Mouse (Mus musculus): Measurements from ENCODE around the gene Kif21b. TPM values are rescaled to one million over a fixed set of nuclear protein-coding genes. Genes with fewer than 3 reads are reported as not detected.

Gene Kif21b
- 0.50 TPM for polyA plus RNA-seq (2014; fragmentation: Illumina TruSeq; extraction: RNeasy Lipid Tissue Mini Kit (QIAGEN cat#74804); ENCODE audit: low read depth, low replicate concordance)

DNA sequence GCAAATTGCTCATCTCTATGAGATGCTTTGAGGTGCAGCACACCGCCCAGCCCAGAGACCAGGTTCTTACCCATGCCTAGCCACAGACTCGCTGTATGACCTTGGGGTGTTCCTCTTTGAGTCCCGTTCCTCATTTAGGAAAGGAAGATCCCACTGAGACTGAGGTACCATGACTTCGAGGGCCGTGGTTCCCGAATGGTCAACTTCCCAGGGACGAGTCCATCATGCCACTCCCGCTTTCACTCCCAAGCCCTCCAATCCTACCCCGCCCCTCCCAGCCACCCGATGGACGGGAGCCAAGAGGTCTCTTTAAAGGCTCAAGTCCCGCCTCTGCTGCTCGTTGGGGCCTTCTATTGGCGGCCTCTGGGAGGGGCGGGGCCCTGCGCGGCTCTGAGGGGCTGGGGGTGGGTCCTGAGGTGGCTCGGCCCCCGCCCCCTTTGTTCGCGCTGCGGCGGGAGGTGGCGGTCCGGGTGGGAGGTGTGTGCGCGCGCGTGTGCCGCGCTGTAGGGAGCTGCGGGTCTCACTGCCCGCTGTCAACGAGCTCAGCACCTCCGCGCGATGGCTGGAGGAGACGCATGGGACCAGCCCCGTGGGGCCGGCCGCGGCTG lies at the start of gene Kif21b:
Gene Kif21b, plus strand, starts transcription at position 439 of the 608 bp plus-strand sequence.

DNA sequence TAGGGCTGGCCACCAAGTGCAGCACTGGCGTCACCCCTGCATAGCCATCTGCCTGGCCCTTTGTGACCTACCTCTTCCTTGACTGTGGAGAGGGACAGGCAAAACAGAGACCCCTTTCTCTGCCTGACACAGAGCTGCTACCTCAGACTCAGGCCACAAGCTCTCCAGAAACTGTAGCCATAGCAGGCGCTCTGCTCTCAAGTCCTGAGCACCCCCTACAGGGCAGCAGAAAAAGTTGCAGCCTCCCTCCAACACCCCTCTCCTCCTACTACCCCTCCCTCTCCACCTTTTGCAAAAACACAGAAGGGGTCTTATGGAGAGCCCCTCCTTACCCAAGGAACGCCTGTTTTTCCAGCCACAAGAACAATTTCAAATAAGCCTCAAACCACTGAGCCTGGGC lies 81.6 kb downstream of the Kif21b start, which contains the start of gene Mroh3:
Gene Mroh3, minus strand, starts transcription at position 26 of the 400 bp plus-strand sequence.

Other genes with a start within 250 kb of the Kif21b start
- gene Pkp1, start 212.2 kb upstream of the Kif21b start, polyA plus RNA-seq (2014; fragmentation: Illumina TruSeq; extraction: RNeasy Lipid Tissue Mini Kit (QIAGEN cat#74804); ENCODE audit: low read depth, low replicate concordance) = not detected
- gene Igfn1, start 125.0 kb upstream of the Kif21b start, polyA plus RNA-seq (2014; fragmentation: Illumina TruSeq; extraction: RNeasy Lipid Tissue Mini Kit (QIAGEN cat#74804); ENCODE audit: low read depth, low replicate concordance) = not detected
- 14.8 TPM for gene Tmem9, start 123.2 kb upstream of the Kif21b start, polyA plus RNA-seq (2014; fragmentation: Illumina TruSeq; extraction: RNeasy Lipid Tissue Mini Kit (QIAGEN cat#74804); ENCODE audit: low read depth, low replicate concordance)
- gene Ascl5, start 80.6 kb upstream of the Kif21b start, polyA plus RNA-seq (2014; fragmentation: Illumina TruSeq; extraction: RNeasy Lipid Tissue Mini Kit (QIAGEN cat#74804); ENCODE audit: low read depth, low replicate concordance) = not detected
- 11.0 TPM for gene Cacna1s, start 78.6 kb upstream of the Kif21b start, polyA plus RNA-seq (2014; fragmentation: Illumina TruSeq; extraction: RNeasy Lipid Tissue Mini Kit (QIAGEN cat#74804); ENCODE audit: low read depth, low replicate concordance)
- gene Mroh3, start 81.4 kb downstream of the Kif21b start, polyA plus RNA-seq (2014; fragmentation: Illumina TruSeq; extraction: RNeasy Lipid Tissue Mini Kit (QIAGEN cat#74804); ENCODE audit: low read depth, low replicate concordance) = not detected
- not detected for gene Inava, start 102.9 kb downstream of the Kif21b start, polyA plus RNA-seq (2014; fragmentation: Illumina TruSeq; extraction: RNeasy Lipid Tissue Mini Kit (QIAGEN cat#74804); ENCODE audit: low read depth, low replicate concordance)
- gene Gpr25, start 129.5 kb downstream of the Kif21b start, polyA plus RNA-seq (2014; fragmentation: Illumina TruSeq; extraction: RNeasy Lipid Tissue Mini Kit (QIAGEN cat#74804); ENCODE audit: low read depth, low replicate concordance) = not detected
- 15.5 TPM for gene Camsap2, start 214.7 kb downstream of the Kif21b start, polyA plus RNA-seq (2014; fragmentation: Illumina TruSeq; extraction: RNeasy Lipid Tissue Mini Kit (QIAGEN cat#74804); ENCODE audit: low read depth, low replicate concordance)